Mouse (Mus musculus): ENCODE data around the gene Utp18. TPM values are rescaled to one million over a fixed set of nuclear protein-coding genes. Genes with fewer than 3 reads are reported as not detected.

Utp18 gene
- total and polyA plus RNA-seq, 3 experiments = 63.4 to 111 TPM; not detected in 1

- Histone ChIP-seq H3K9me3 (replicated peaks; ENCODE audit: insufficient read depth, low read length) (no peaks in the 10 kb centered on the region), H3K4me3 (ENCODE audit: control insufficient read depth in 1 of 2, insufficient read depth in 1 of 2, low read depth in 2 of 2, low read length in 2 of 2) (no peak overlapping the region), H3K27ac (ENCODE audit: control insufficient read depth, low read depth, low read length) (no peak overlapping the region), H3K9ac (ENCODE audit: control insufficient read depth, low read depth, low read length, poor library complexity, severe bottlenecking) (no peak overlapping the region), H3K36me3 (ENCODE audit: control insufficient read depth in 1 of 2, insufficient read depth in 2 of 2, low read length in 2 of 2) (no peaks in the 10 kb centered on the region), H3K4me1 (ENCODE audit: control insufficient read depth in 1 of 2, insufficient read depth in 2 of 2, low read length in 2 of 2) (no peaks in the 10 kb centered on the region; a peak in 1 of 4 replicates), H3K27me3 (ENCODE audit: control insufficient read depth in 1 of 2, insufficient read depth in 2 of 2, low read length in 2 of 2) (no peaks in the 10 kb centered on the region), H3K79me2 (ENCODE audit: control insufficient read depth, insufficient read depth, low read length, poor library complexity) (no peaks in the 10 kb centered on the region)
- DNase-seq (ENCODE audit: low read depth, low spot score) = no peak
- TF ChIP-seq BHLHE40 (IDR thresholded peaks at IDR 0.05; ENCODE audit: borderline replicate concordance, low read depth, low read length) = no peak
- no peak for TF ChIP-seq ZNF384 (IDR thresholded peaks at IDR 0.05; ENCODE audit: low read depth, low read length)
- TF ChIP-seq MYC (IDR thresholded peaks at IDR 0.05; ENCODE audit: low read depth, low read length) = no peak
- no peak for TF ChIP-seq SIN3A (IDR thresholded peaks at IDR 0.05; ENCODE audit: low read length)
- TF ChIP-seq ZKSCAN1 (IDR thresholded peaks at IDR 0.05; ENCODE audit: low read depth, low read length) = no peak
- TF ChIP-seq RAD21 (IDR thresholded peaks at IDR 0.05; ENCODE audit: low read depth, low read length) = no peak
- no peak for TF ChIP-seq MAZ (IDR thresholded peaks at IDR 0.05; ENCODE audit: low read depth, low read length)
- TF ChIP-seq SMC3 (IDR thresholded peaks at IDR 0.05; ENCODE audit: low read depth, low read length) = no peak
- TF ChIP-seq TCF12 (IDR thresholded peaks at IDR 0.05; ENCODE audit: low read depth, low read length) = no peak
- no peak for TF ChIP-seq JUND (IDR thresholded peaks at IDR 0.05; ENCODE audit: low read depth, low read length)
- no peak for TF ChIP-seq E2F4 (IDR thresholded peaks at IDR 0.05; ENCODE audit: borderline replicate concordance, low read depth, low read length)
Observed at GRCm38 (mm10) chr11:93817966-93818738, 67.4 kb downstream of the Utp18 start.

- Histone ChIP-seq H3K4me1 (ENCODE audit: control insufficient read depth in 1 of 2, insufficient read depth in 2 of 2, low read length in 2 of 2) (no peaks in the 10 kb centered on the region), H3K4me3 (ENCODE audit: control insufficient read depth in 1 of 2, insufficient read depth in 1 of 2, low read depth in 2 of 2, low read length in 2 of 2) (no peak overlapping the region)
- DNase-seq (ENCODE audit: low read depth, low spot score) = no peak
Observed at GRCm38 (mm10) chr11:93812955-93813354, 72.6 kb downstream of the Utp18 start.

More at GRCm38 (mm10) chr11:93812955-93813354, 72.6 kb downstream of the Utp18 start:
- H3K9ac ChIP-seq (ENCODE audit: control insufficient read depth, low read depth, low read length, poor library complexity, severe bottlenecking) = no peak overlapping the region
- no peak overlapping the region for H3K27ac ChIP-seq (ENCODE audit: control insufficient read depth, low read depth, low read length)
- no peaks in the 10 kb centered on the region for H3K9me3 ChIP-seq (replicated peaks; ENCODE audit: insufficient read depth, low read length)
- H3K79me2 ChIP-seq (ENCODE audit: control insufficient read depth, insufficient read depth, low read length, poor library complexity) = no peaks in the 10 kb centered on the region
- TF ChIP-seq TAL1 (IDR thresholded peaks at IDR 0.05; ENCODE audit: low read length) (no peak), MAFK (IDR thresholded peaks at IDR 0.05; ENCODE audit: borderline replicate concordance, low read depth, low read length) (no peak), GATA1 (IDR thresholded peaks at IDR 0.05; ENCODE audit: low read depth, low read length) (no peak), HCFC1 (IDR thresholded peaks at IDR 0.05; ENCODE audit: low read depth, low read length) (no peak), POLR2A (IDR thresholded peaks at IDR 0.05; ENCODE audit: control insufficient read depth in 1 of 2, insufficient read depth in 1 of 2, low read depth in 1 of 2, low read length in 2 of 2, poor library complexity in 1 of 2) (no peak), EP300 (IDR thresholded peaks at IDR 0.05; ENCODE audit: low read depth in 1 of 2, low read length in 2 of 2) (no peak)
- H3K36me3 ChIP-seq (ENCODE audit: control insufficient read depth in 1 of 2, insufficient read depth in 2 of 2, low read length in 2 of 2) = no peaks in the 10 kb centered on the region
- H3K27me3 ChIP-seq (ENCODE audit: control insufficient read depth in 1 of 2, insufficient read depth in 2 of 2, low read length in 2 of 2) = no peaks in the 10 kb centered on the region
